Mouse (Mus musculus): ENCODE measurements at regions not wholly inside any gene's neighbourhood (a gene's known extent, or its start where the extent isn't known, plus 50 kb on each side); places are given as distances from the start of the nearest gene placed in this dataset.
"Not testable (repeated sequence)": the region's sequence is repeated elsewhere in the genome, so short reads cannot be mapped to it uniquely, and the experiment has no call there.

DNA sequence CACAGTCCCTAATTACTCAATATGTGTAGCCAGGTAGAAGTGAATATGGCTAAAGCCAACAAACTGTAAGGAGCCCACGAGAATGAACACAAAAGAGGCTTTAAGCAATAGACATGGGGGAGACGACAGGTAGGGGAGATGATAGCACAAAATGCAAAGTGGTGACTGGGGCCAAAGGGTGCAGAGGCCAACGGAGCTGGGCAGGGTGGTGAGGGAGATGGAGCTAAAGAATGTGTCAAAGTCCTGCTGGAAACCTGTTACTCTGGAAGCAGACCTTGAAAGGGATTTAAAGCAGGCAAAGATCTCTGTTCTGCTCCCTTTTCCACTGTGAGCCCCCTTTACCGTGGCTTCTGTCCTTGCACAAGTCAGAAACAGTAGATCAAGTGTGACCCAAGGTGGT is 152.2 kb upstream of the Ddhd1 start:
- Histone ChIP-seq H3K4me1 (no peaks in the 10 kb centered on the region), H3K27ac (no peak overlapping the region), H3K9ac (no peak overlapping the region), H3K9me3 (no peaks in the 10 kb centered on the region), H3K27me3 (no peaks in the 10 kb centered on the region), H3K4me2 (no peak overlapping the region), H3K4me3 (replicated peaks) (no peak overlapping the region), H3K36me3 (replicated peaks) (no peaks in the 10 kb centered on the region)
- 73% methylated on average over 4 of the region's 4 CpGs for WGBS
- no peak for ATAC-seq (ENCODE audit: low FRiP score)

DNA sequence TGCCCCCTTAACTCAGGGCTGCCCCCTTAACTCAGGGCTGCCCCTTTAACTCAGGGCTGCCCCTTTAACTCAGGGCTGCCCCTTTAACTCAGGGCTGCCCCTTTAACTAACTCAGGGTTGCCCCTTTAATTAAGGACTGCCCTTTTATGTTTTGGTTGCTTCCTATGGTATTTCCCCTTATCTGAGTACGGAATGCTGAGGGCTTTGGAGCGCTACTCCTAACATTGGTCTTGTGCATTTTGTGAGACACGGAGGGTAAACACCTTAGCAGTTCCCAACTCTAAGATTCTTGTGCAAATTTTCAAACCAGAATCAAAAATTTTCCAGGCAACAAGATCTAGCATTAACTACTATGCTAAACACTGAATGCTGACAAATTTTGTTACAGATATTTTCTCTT is 152.7 kb upstream of the Ddhd1 start:
- no peak overlapping the region for H3K4me2 ChIP-seq
- 66% methylated on average over 3 of the region's 3 CpGs for WGBS
- ATAC-seq (ENCODE audit: low FRiP score) = no peak
- no peaks in the 10 kb centered on the region for H3K4me1 ChIP-seq
- H3K27me3 ChIP-seq = no peaks in the 10 kb centered on the region
- H3K9ac ChIP-seq = no peak overlapping the region
- no peaks in the 10 kb centered on the region for H3K36me3 ChIP-seq (replicated peaks)
- no peak overlapping the region for H3K27ac ChIP-seq
- H3K9me3 ChIP-seq = no peaks in the 10 kb centered on the region
- no peak overlapping the region for H3K4me3 ChIP-seq (replicated peaks)

DNA sequence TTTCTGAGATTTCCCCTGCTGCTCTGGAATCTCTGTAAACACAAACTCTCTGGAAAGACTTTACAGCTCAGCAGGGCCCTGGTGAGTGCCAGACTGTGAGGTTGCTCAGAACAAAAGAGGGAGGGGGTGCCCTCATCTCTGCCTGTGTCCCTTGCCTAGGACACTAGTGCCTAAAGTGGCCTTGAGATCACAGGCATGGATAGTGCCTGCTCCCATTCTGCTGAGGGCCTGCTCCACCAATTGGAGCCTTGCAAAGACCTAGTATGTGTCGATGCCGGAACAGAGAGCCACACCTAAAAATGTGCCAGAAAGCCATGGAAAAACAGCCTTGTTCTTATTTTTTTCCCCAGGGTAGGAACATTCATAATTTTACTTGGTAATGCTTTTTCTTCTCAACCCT is 157.7 kb upstream of the Ddhd1 start:
- WGBS = 91% methylated on average over 2 of the region's 2 CpGs
- no peak for ATAC-seq (ENCODE audit: low FRiP score)
- H3K27ac ChIP-seq = no peak overlapping the region
- no peak overlapping the region for H3K9ac ChIP-seq
- no peak overlapping the region for H3K4me3 ChIP-seq (replicated peaks)
- no peaks in the 10 kb centered on the region for H3K36me3 ChIP-seq (replicated peaks)
- no peak overlapping the region for H3K4me2 ChIP-seq
- H3K4me1 ChIP-seq = no peaks in the 10 kb centered on the region
- no peaks in the 10 kb centered on the region for H3K9me3 ChIP-seq
- H3K27me3 ChIP-seq = no peaks in the 10 kb centered on the region

DNA sequence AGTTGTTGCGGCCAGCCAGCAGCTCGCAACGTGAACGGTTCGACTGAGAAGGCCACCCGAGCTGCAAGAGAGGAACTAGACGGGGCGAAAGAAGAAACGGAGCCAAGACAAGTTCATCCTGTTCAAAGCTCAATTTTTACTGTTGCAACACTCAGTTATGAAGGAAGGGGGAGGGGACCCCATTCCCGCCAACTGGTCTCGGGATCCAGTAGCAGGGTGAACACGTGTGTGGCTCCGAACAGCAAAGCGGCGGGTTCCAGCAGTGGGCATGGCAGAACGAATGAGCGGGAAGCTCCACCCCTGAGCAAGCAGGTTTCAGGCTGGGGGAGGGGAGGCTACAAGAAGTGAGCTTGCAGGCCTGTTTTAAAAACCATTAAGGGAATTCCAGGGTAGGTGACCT is 158.7 kb upstream of the Ddhd1 start:
- not testable (repeated sequence) for H3K27me3 ChIP-seq; H3K9me3 ChIP-seq; ATAC-seq (ENCODE audit: low FRiP score); H3K4me1 ChIP-seq; H3K27ac ChIP-seq; H3K4me3 ChIP-seq (replicated peaks); H3K9ac ChIP-seq; H3K36me3 ChIP-seq (replicated peaks); H3K4me2 ChIP-seq
- 93% methylated on average over 17 of the region's 17 CpGs for WGBS

DNA sequence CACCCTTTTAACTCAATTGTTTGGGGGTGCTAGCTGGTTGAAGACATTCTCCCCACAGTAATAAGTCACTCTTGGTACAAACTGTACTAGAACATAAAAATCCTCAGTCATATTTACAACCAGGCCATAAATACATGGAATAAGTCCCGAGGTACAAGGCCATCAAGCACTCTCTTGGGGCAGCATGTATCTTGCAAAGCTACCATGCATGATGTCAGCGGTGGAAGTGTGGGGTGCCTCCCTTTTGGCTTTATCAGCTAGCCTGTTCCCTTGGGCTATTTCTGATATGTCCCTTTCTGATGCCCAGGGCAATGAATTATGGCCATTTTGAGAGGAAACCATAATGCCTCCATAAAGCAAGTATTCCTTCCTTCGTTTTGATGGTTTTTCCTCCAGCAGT is 159.8 kb upstream of the Ddhd1 start:
- Histone ChIP-seq H3K9ac (no peak overlapping the region), H3K27ac (no peak overlapping the region), H3K4me1 (no peaks in the 10 kb centered on the region), H3K9me3 (no peaks in the 10 kb centered on the region), H3K36me3 (replicated peaks) (no peaks in the 10 kb centered on the region), H3K4me2 (no peak overlapping the region), H3K27me3 (no peaks in the 10 kb centered on the region), H3K4me3 (replicated peaks) (no peak overlapping the region)
- WGBS = 93% methylated on average over 3 of the region's 3 CpGs
- ATAC-seq (ENCODE audit: low FRiP score) = no peak

DNA sequence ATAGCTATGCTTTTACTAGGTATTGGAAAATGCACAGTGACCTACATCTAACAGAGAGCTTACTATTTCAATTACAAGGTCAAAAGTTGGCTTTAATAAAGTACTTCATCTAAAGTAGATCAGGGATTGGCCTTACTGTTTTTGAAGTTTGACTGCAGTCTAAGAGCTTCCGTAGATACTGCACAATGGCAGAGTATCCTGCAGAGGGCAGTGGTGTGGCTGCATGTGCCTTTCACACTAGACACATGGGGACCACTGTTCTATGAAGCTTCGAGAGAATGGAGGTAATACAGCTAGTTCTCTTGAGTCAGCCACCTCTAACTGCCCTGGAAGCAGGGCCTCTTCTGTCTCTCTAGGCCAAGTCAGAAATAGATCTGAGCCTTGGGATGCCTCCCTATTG is 166.7 kb upstream of the Ddhd1 start:
- WGBS = 76% methylated on average over 2 of the region's 2 CpGs
- Histone ChIP-seq H3K9ac (no peak overlapping the region), H3K4me2 (no peak overlapping the region), H3K27ac (no peak overlapping the region), H3K4me1 (no peaks in the 10 kb centered on the region), H3K9me3 (no peaks in the 10 kb centered on the region), H3K4me3 (replicated peaks) (no peak overlapping the region), H3K27me3 (no peaks in the 10 kb centered on the region), H3K36me3 (replicated peaks) (no peaks in the 10 kb centered on the region)
- no peak for ATAC-seq (ENCODE audit: low FRiP score)

DNA sequence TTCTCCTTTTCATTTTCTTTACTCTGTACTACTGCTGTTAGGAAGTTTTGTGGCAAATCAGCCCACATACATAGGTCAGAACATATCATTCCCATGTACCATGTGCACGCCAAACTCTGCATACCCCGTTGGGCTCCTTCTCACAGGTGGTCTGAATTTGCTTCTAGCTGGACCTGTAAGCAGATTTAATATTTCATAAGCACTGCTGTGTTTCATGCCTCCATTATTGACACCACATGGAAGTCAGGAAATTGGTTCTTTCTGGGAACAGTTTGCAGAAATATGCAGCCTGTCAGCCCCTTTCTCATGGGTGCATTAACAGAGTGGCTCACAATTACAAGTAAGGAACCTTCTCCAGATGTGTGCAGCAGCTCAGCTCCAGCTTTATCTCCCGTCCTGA is 168.1 kb upstream of the Ddhd1 start:
- no peaks in the 10 kb centered on the region for H3K36me3 ChIP-seq (replicated peaks)
- H3K9ac ChIP-seq = no peak overlapping the region
- H3K27me3 ChIP-seq = no peaks in the 10 kb centered on the region
- no peaks in the 10 kb centered on the region for H3K4me1 ChIP-seq
- H3K4me2 ChIP-seq = no peak overlapping the region
- ATAC-seq (ENCODE audit: low FRiP score) = no peak
- H3K27ac ChIP-seq = no peak overlapping the region
- no peak overlapping the region for H3K4me3 ChIP-seq (replicated peaks)
- no peaks in the 10 kb centered on the region for H3K9me3 ChIP-seq
- 88% methylated on average over 3 of the region's 3 CpGs for WGBS

DNA sequence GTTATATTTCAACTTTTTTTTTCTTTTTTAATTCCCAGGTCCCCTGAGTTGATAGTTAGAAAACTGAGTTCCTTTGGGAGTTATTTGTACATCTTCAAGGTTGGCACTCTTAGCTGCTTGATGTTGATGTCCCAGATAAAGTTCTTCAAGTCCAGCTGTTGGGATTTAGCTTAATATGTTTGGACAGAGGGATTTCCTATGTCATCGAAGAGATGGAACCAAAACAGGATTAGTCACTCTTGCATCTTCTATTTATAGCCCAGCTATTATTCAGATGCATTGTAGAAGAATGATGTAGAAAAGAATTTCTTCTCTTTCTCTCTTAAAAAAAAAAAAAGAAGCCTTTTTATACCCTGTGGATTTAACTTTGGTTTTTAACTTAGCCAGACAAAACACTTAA is 169.2 kb upstream of the Ddhd1 start:
- Histone ChIP-seq H3K9ac (no peak overlapping the region), H3K27ac (no peak overlapping the region), H3K36me3 (replicated peaks) (no peaks in the 10 kb centered on the region), H3K4me3 (replicated peaks) (no peak overlapping the region), H3K4me2 (no peak overlapping the region), H3K4me1 (no peaks in the 10 kb centered on the region), H3K9me3 (no peaks in the 10 kb centered on the region), H3K27me3 (no peaks in the 10 kb centered on the region)
- WGBS = 70% methylated on average over 1 of the region's 1 CpGs
- ATAC-seq (ENCODE audit: low FRiP score) = no peak

DNA sequence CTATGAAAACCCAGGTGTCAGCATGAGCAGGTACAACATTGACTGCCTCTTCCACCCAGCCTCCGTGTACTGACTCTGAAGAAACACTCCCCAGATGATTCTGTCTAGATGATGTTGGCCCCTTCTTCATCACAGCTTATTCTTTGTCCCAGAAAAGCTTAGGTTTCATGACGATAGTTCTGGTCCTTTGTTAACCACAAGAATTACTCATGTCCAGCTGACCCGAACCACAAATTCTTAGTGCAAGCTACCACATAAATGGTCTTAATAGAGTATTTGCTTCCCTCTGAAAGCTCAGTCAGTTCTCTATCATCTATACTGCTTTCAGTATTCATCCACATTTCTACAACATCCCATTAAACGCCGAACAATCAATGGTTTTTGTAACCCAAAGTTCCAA is 172.5 kb upstream of the Ddhd1 start:
- Histone ChIP-seq H3K9ac (no peak overlapping the region), H3K4me1 (no peaks in the 10 kb centered on the region), H3K27ac (no peak overlapping the region), H3K9me3 (no peaks in the 10 kb centered on the region), H3K4me2 (no peak overlapping the region), H3K27me3 (no peaks in the 10 kb centered on the region), H3K36me3 (replicated peaks) (no peaks in the 10 kb centered on the region), H3K4me3 (replicated peaks) (no peak overlapping the region)
- WGBS = 90% methylated on average over 5 of the region's 5 CpGs
- no peak for ATAC-seq (ENCODE audit: low FRiP score)

DNA sequence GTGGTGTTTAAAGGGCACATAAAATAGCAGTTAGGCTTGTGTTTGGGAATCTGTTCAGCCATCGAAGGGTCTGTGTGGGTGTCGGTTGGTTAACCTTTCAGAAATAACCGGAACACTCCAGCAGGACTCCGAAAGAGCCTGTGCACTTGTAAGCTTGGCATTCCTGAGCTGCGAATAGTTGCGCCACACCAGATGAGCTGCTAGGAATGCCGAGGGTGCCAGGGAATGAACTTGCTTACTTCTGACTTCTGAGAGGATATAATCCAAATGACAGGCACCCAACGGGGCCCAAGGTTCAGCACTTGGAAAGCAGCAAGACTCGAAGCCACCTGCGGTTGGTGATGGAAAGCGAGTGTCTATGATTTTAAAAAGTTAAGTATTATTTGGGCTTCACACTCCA is 179.1 kb upstream of the Ddhd1 start:
- WGBS = 93% methylated on average over 11 of the region's 11 CpGs
- Histone ChIP-seq H3K27me3 (no peaks in the 10 kb centered on the region), H3K36me3 (replicated peaks) (no peaks in the 10 kb centered on the region), H3K4me2 (no peak overlapping the region), H3K4me1 (no peaks in the 10 kb centered on the region), H3K4me3 (replicated peaks) (no peak overlapping the region), H3K9ac (no peak overlapping the region), H3K9me3 (no peaks in the 10 kb centered on the region), H3K27ac (no peak overlapping the region)
- ATAC-seq (ENCODE audit: low FRiP score) = no peak

DNA sequence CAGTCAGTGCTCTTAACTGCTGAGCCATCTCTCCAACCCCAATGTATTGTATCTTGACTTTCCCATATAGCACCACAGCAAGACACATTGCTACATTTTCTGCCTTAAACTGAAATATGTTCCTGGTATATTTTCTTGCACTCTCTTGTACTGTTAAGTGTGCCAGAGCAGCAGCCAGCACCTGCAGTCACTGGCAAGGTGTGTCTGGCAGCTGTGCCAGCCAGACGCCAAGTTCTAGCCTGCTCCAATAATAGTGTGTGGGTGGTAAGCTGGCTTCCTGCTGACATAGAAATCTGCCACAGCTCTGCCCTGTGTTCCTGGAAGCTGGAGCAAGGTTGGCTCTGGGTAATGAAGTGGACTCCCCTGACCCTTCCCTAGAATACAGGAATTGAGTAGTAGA is 185.9 kb upstream of the Ddhd1 start:
- Histone ChIP-seq H3K36me3 (replicated peaks) (no peaks in the 10 kb centered on the region), H3K9me3 (no peaks in the 10 kb centered on the region), H3K4me3 (replicated peaks) (no peak overlapping the region), H3K9ac (no peak overlapping the region), H3K27ac (no peak overlapping the region), H3K4me2 (no peak overlapping the region), H3K4me1 (no peaks in the 10 kb centered on the region), H3K27me3 (no peaks in the 10 kb centered on the region)
- no peak for ATAC-seq (ENCODE audit: low FRiP score)
- 75% methylated on average over 1 of the region's 1 CpGs for WGBS

DNA sequence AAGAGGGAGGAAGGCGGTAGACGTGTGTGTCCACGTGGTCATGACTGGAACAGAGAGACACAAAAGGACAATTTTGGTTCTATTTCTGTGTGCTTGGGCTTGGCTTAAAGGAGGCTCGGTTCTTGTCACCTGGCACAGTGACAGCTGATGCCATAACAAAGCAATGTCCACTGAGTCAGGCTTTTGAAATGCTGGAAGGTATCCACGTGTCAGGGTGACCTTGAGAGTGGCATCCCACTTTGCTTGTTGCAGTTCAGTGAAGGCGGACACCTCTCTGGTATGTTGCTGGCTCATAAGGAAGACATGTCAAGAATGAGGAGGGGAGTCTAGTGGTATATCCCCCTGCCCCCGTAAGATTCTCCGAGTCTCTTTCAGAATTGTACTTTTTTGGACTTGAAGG is 192.6 kb upstream of the Ddhd1 start:
- Histone ChIP-seq H3K36me3 (replicated peaks) (no peaks in the 10 kb centered on the region), H3K27me3 (no peaks in the 10 kb centered on the region), H3K9me3 (no peaks in the 10 kb centered on the region), H3K4me3 (replicated peaks) (no peak overlapping the region), H3K4me2 (no peak overlapping the region), H3K27ac (no peak overlapping the region), H3K4me1 (no peaks in the 10 kb centered on the region), H3K9ac (no peak overlapping the region)
- 82% methylated on average over 8 of the region's 8 CpGs for WGBS
- ATAC-seq (ENCODE audit: low FRiP score) = no peak

DNA sequence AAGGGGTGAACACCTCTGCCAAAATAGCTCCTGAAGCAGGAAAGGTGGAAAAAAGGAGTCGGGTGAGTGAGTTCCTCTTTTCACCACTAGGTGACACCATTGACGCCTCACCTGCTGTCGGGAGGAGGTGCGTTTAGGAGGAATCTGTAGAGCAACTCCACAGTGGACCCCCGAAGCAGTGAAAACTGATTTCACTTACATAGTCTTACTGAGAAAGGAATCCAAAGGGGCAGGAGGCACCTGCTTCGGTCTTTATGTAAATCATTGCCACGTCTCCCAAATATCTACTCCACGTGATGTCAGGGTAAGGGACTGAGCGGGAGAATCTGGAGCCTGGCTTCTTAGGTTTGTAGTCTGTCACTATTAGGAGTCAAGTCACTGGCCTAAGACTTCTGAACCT is 220.5 kb upstream of the Ddhd1 start:
- Histone ChIP-seq H3K36me3 (replicated peaks) (no peaks in the 10 kb centered on the region), H3K4me3 (replicated peaks) (no peak overlapping the region), H3K27ac (no peak overlapping the region), H3K27me3 (no peaks in the 10 kb centered on the region), H3K9me3 (no peaks in the 10 kb centered on the region), H3K4me2 (0 out of 2 replicates have a peak overlapping the region, but pooled peaks have one; percentile 3), H3K4me1 (no peaks in the 10 kb centered on the region), H3K9ac (no peak overlapping the region)
- WGBS = 16% methylated on average over 9 of the region's 9 CpGs
- ATAC-seq (ENCODE audit: low FRiP score) = 0 out of 2 replicates have a peak, but pooled peaks have one; percentile 33

DNA sequence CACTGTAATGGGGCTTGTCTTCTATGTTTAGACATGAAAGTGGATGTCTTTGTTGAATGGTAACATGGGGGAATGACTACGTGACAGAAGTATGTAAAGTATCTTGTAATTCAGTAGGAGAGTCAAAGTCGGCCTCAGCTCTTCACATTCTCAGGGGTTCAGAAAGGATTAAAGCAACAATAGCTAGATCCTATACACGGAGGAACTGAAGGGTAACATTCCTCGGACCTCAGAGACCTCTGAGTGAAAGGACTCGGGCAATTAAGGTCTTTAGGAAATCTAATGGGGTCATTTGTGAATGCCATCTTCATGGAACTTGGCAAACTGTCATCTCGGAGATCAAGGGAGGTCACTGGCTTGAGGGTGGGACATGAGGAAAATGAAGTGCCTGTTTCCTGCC is 262.8 kb upstream of the Ddhd1 start:
- Histone ChIP-seq H3K4me2 (no peak overlapping the region), H3K27ac (no peak overlapping the region), H3K9me3 (no peaks in the 10 kb centered on the region), H3K4me3 (replicated peaks) (no peak overlapping the region), H3K4me1 (peaks cover 7% of the 10 kb centered on the region; the same call in 1 of the 2 replicates), H3K9ac (no peak overlapping the region), H3K27me3 (peaks cover 21% of the 10 kb centered on the region), H3K36me3 (replicated peaks) (no peaks in the 10 kb centered on the region)
- 3% methylated on average over 6 of the region's 6 CpGs for WGBS
- no peak for ATAC-seq (ENCODE audit: low FRiP score)

Measured in forebrain, embryonic 12.5 days (tissue).